Mouse (Mus musculus): Measurements from ENCODE around the gene Cfap54. TPM values are rescaled to one million over a fixed set of nuclear protein-coding genes. Genes with fewer than 3 reads are reported as not detected.

The Cfap54 gene
- polyA plus RNA-seq, 1 experiment from 2014 or later: 0.07 TPM

DNA sequence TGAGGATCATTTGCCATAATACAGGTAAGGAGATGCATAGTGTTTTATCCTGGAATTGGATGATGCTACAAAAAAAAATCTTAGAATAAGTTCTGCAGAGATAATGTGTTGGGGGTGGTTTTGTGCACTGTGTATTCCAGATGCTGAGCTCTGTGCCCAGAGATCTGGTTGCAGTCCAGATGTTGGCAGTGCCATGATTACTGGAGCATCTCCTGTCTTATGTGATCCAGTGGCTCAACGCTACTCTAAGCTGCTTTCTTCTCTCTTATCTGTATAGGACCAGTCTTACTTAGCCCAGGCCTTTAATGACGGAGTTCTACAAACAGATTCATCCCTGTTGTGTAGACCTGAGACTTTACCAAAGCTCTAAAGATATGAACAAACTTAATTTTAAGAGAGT lies 10.5 kb upstream of the Cfap54 start:
- H3K27me3 ChIP-seq (ENCODE audit: control insufficient read depth, insufficient read depth, low read length): no peaks in the 10 kb centered on the region
- ATAC-seq (ENCODE audit: insufficient number of reproducible peaks, low FRiP score, low TSS enrichment, low read depth) (no peak), DNase-seq (ENCODE audit: low spot score) (no peak)
- no peak overlapping the region for H3K4me3 ChIP-seq (ENCODE audit: low read depth, low read length)
- H3K4me2 ChIP-seq (ENCODE audit: low read depth, severe bottlenecking): no peak overlapping the region
- no peaks in the 10 kb centered on the region for H3K9me3 ChIP-seq (ENCODE audit: control insufficient read depth, low read length)
- no peaks in the 10 kb centered on the region for H3K36me3 ChIP-seq (ENCODE audit: control insufficient read depth, insufficient read depth, low read length)
- H3K9ac ChIP-seq (ENCODE audit: low read length): no peak overlapping the region
- no peaks in the 10 kb centered on the region for H3K4me1 ChIP-seq (ENCODE audit: control insufficient read depth, insufficient read depth, low read length)
- no peak overlapping the region for H3K27ac ChIP-seq (replicated peaks; ENCODE audit: low read depth, low read length)
- 91% methylated on average over 2 of the region's 2 CpGs for WGBS

DNA sequence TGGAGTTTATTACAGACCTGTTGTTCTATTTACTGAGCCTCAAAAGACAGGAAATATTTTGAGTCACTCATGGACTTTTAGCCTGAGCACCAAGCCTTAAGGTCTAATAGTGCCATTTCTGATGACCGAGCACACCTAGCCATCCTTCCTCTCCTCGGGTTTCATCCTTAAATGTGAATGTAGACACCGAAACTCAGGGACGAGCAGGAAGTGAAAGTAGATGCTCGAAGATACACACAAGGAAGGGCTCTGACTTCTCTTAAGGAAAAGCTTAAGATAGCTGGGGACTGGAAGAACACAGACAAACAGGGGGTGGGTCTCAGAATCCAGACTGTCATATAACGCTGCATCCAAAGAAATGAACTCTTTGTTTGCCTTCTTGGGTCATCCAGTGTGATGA lies 8.8 kb upstream of the Cfap54 start:
- no peak for ATAC-seq (ENCODE audit: insufficient number of reproducible peaks, low FRiP score, low TSS enrichment, low read depth)
- Histone ChIP-seq H3K27me3 (ENCODE audit: control insufficient read depth, insufficient read depth, low read length) (no peaks in the 10 kb centered on the region), H3K4me1 (ENCODE audit: control insufficient read depth, insufficient read depth, low read length) (no peaks in the 10 kb centered on the region), H3K9ac (ENCODE audit: low read length) (no peak overlapping the region), H3K4me2 (ENCODE audit: low read depth, severe bottlenecking) (no peak overlapping the region), H3K27ac (replicated peaks; ENCODE audit: low read depth, low read length) (no peak overlapping the region), H3K36me3 (ENCODE audit: control insufficient read depth, insufficient read depth, low read length) (no peaks in the 10 kb centered on the region), H3K4me3 (ENCODE audit: low read depth, low read length) (no peak overlapping the region), H3K9me3 (ENCODE audit: control insufficient read depth, low read length) (no peaks in the 10 kb centered on the region)
- no peak for DNase-seq (ENCODE audit: low spot score)
- 85% methylated on average over 6 of the region's 6 CpGs for WGBS

DNA sequence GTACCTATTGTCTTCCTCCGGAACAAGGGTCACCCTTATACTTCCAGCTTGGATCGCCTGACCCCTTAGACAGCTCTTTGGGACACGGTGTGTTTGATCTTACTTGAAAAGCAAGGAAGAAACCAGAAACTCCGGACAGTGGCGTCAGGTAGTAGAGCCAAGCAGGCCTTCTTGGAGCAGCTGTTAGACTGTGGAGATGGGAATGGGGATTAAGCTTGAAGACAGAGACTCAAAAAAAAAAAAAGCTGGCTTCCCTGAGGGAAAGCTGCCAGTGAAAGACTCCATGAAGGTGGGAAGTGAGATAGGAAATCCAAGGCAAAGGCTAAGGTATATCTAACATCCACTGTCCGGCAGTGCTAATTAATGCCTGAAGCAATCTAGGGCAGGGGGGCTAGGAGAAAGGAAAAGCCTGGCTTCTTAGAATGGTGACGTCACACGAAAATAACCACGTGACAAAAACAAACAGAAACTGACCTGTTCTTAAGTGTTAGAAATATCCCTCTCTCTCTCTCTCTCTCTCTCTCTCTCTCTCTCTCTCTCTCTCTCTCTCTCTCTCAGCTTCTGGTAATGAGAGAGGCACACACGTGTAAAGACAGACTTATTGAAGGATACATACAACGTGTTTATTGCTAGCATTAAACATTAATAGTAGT lies 7.1 kb upstream of the Cfap54 start:
- no peak overlapping the region for H3K4me2 ChIP-seq (ENCODE audit: low read depth, severe bottlenecking)
- no peak for DNase-seq (ENCODE audit: low spot score)
- WGBS: 62% methylated on average over 11 of the region's 11 CpGs
- H3K36me3 ChIP-seq (ENCODE audit: control insufficient read depth, insufficient read depth, low read length): no peaks in the 10 kb centered on the region
- no peak for ATAC-seq (ENCODE audit: insufficient number of reproducible peaks, low FRiP score, low TSS enrichment, low read depth)
- H3K4me1 ChIP-seq (ENCODE audit: control insufficient read depth, insufficient read depth, low read length): no peaks in the 10 kb centered on the region
- H3K9me3 ChIP-seq (ENCODE audit: control insufficient read depth, low read length): no peaks in the 10 kb centered on the region
- H3K27me3 ChIP-seq (ENCODE audit: control insufficient read depth, insufficient read depth, low read length): no peaks in the 10 kb centered on the region
- H3K9ac ChIP-seq (ENCODE audit: low read length): no peak overlapping the region
- no peak overlapping the region for H3K27ac ChIP-seq (replicated peaks; ENCODE audit: low read depth, low read length)
- no peak overlapping the region for H3K4me3 ChIP-seq (ENCODE audit: low read depth, low read length)

GRCm38 (mm10) chr10:93087504-93087903 lies 6.1 kb upstream of the Cfap54 start:
- Histone ChIP-seq H3K4me1 (ENCODE audit: control insufficient read depth, insufficient read depth, low read length) (no peaks in the 10 kb centered on the region), H3K36me3 (ENCODE audit: control insufficient read depth, insufficient read depth, low read length) (no peaks in the 10 kb centered on the region), H3K4me3 (ENCODE audit: low read depth, low read length) (no peak overlapping the region), H3K4me2 (ENCODE audit: low read depth, severe bottlenecking) (no peak overlapping the region), H3K27ac (replicated peaks; ENCODE audit: low read depth, low read length) (no peak overlapping the region), H3K9ac (ENCODE audit: low read length) (no peak overlapping the region), H3K9me3 (ENCODE audit: control insufficient read depth, low read length) (no peaks in the 10 kb centered on the region), H3K27me3 (ENCODE audit: control insufficient read depth, insufficient read depth, low read length) (no peaks in the 10 kb centered on the region)
- ATAC-seq (ENCODE audit: insufficient number of reproducible peaks, low FRiP score, low TSS enrichment, low read depth): no peak
- no peak for DNase-seq (ENCODE audit: low spot score)
- 92% methylated on average over 7 of the region's 7 CpGs for WGBS

GRCm38 (mm10) chr10:93083963-93084340 lies 2.5 kb upstream of the Cfap54 start:
- Histone ChIP-seq H3K4me2 (ENCODE audit: low read depth, severe bottlenecking) (no peak overlapping the region), H3K4me3 (ENCODE audit: low read depth, low read length) (no peak overlapping the region), H3K27ac (replicated peaks; ENCODE audit: low read depth, low read length) (no peak overlapping the region), H3K9ac (ENCODE audit: low read length) (no peak overlapping the region), H3K27me3 (ENCODE audit: control insufficient read depth, insufficient read depth, low read length) (no peaks in the 10 kb centered on the region), H3K36me3 (ENCODE audit: control insufficient read depth, insufficient read depth, low read length) (no peaks in the 10 kb centered on the region), H3K4me1 (ENCODE audit: control insufficient read depth, insufficient read depth, low read length) (no peaks in the 10 kb centered on the region), H3K9me3 (ENCODE audit: control insufficient read depth, low read length) (no peaks in the 10 kb centered on the region)
- ATAC-seq (ENCODE audit: insufficient number of reproducible peaks, low FRiP score, low TSS enrichment, low read depth): no peak
- no peak for DNase-seq (ENCODE audit: low spot score)
- 60% methylated on average over 8 of the region's 8 CpGs for WGBS

DNA sequence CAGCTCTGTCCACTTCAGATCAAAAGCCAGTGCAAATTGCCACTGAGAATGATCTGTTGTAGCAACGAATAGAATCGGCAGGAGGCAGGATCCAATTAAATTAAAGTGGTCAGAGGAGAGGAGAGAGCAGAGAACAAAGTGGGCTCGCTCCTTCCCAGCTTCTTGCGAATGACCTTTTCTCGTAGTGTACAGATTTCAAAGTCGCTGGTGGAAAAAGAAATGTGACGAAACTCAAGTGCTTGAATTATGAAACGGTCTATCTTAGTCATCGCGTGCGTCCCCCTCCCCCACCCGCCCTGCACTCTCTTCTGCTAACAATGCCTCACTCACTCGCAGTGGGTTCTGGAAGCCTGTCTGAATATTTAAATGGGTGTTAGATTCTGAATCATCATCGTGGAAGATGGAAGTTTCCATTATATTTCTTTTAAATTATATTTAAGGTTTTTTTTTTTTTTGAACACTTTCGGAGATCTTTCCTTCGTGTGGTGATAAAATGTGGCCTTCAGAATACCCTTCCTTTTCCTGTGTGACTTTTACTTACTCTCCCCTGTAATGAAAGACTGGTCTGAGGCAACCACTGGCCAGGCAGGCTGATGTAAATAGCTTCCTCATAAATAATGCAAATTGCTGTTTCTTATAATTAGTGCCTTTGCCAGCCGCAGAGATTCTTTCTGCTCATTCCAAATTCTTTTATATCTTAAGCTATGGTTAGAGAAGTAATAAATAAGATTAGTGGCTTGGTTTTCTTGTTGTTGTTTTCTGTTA lies 2.0 kb upstream of the Cfap54 start:
- Histone ChIP-seq H3K9ac (ENCODE audit: low read length) (no peak overlapping the region), H3K9me3 (ENCODE audit: control insufficient read depth, low read length) (no peaks in the 10 kb centered on the region), H3K4me2 (ENCODE audit: low read depth, severe bottlenecking) (peak overlapping the region; percentile 24), H3K4me1 (ENCODE audit: control insufficient read depth, insufficient read depth, low read length) (no peaks in the 10 kb centered on the region), H3K36me3 (ENCODE audit: control insufficient read depth, insufficient read depth, low read length) (no peaks in the 10 kb centered on the region), H3K27me3 (ENCODE audit: control insufficient read depth, insufficient read depth, low read length) (no peaks in the 10 kb centered on the region), H3K27ac (replicated peaks; ENCODE audit: low read depth, low read length) (no peak overlapping the region), H3K4me3 (ENCODE audit: low read depth, low read length) (no peak overlapping the region; the same call in 1 of the 2 replicates)
- WGBS: 5% methylated on average over 17 of the region's 17 CpGs
- ATAC-seq (ENCODE audit: insufficient number of reproducible peaks, low FRiP score, low TSS enrichment, low read depth): no peak
- peak; percentile 42 for DNase-seq (ENCODE audit: low spot score)

DNA sequence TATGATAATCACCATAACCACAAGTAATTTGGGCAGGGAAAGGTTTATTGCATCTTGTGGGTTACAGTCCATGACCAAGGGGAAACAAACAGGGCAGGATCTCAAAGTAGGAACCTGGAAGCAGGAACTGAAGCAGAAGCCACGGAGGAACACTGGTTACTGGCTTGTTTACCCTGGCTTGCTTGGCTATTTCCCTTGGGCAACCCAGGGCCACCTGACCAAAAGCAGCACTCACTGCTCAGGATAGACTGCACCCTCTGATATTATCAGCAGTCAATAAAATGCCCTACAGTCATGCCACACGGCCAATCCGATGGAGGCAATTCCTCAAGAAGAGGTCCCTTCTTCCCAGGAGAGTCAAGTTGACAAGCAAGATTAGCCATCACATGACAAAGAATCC lies 1.9 kb downstream of the Cfap54 start:
- no peak overlapping the region for H3K4me3 ChIP-seq (ENCODE audit: low read depth, low read length)
- 82% methylated on average over 3 of the region's 3 CpGs for WGBS

GRCm38 (mm10) chr10:93077935-93078479 lies 3.4 kb downstream of the Cfap54 start:
- no peak overlapping the region for H3K27ac ChIP-seq (replicated peaks; ENCODE audit: low read depth, low read length)
- H3K27me3 ChIP-seq (ENCODE audit: control insufficient read depth, insufficient read depth, low read length): no peaks in the 10 kb centered on the region
- no peaks in the 10 kb centered on the region for H3K4me1 ChIP-seq (ENCODE audit: control insufficient read depth, insufficient read depth, low read length)
- H3K4me3 ChIP-seq (ENCODE audit: low read depth, low read length): no peak overlapping the region
- H3K36me3 ChIP-seq (ENCODE audit: control insufficient read depth, insufficient read depth, low read length): no peaks in the 10 kb centered on the region
- WGBS: 79% methylated on average over 11 of the region's 11 CpGs
- H3K9ac ChIP-seq (ENCODE audit: low read length): no peak overlapping the region
- no peaks in the 10 kb centered on the region for H3K9me3 ChIP-seq (ENCODE audit: control insufficient read depth, low read length)
- no peak overlapping the region for H3K4me2 ChIP-seq (ENCODE audit: low read depth, severe bottlenecking)
- ATAC-seq (ENCODE audit: insufficient number of reproducible peaks, low FRiP score, low TSS enrichment, low read depth) (no peak), DNase-seq (ENCODE audit: low spot score) (no peak)

More for the DNA sequence above, 1.9 kb downstream of the Cfap54 start:
- Histone ChIP-seq H3K27me3 (ENCODE audit: control insufficient read depth, insufficient read depth, low read length) (no peaks in the 10 kb centered on the region), H3K4me1 (ENCODE audit: control insufficient read depth, insufficient read depth, low read length) (no peaks in the 10 kb centered on the region), H3K4me2 (ENCODE audit: low read depth, severe bottlenecking) (no peak overlapping the region), H3K9ac (ENCODE audit: low read length) (no peak overlapping the region), H3K36me3 (ENCODE audit: control insufficient read depth, insufficient read depth, low read length) (no peaks in the 10 kb centered on the region), H3K9me3 (ENCODE audit: control insufficient read depth, low read length) (no peaks in the 10 kb centered on the region), H3K27ac (replicated peaks; ENCODE audit: low read depth, low read length) (no peak overlapping the region)
- DNase-seq (ENCODE audit: low spot score) (no peak), ATAC-seq (ENCODE audit: insufficient number of reproducible peaks, low FRiP score, low TSS enrichment, low read depth) (no peak)

Measured in limb, embryonic 11.5 days (tissue).